Mouse (Mus musculus): ENCODE data around the gene Sspo. TPM values are rescaled to one million over a fixed set of nuclear protein-coding genes. Genes with fewer than 3 reads are reported as not detected.
A peak's percentile ranks its signal among the peaks of the same experiment; 100 is the strongest.

The Sspo gene
- polyA plus RNA-seq, 1 experiment from 2014 or later: 0.03 TPM

GRCm38 (mm10) chr6:48529871-48530440, 81.9 kb downstream of the Sspo start:
- ATAC-seq (ENCODE audit: insufficient read depth): no peak
- Histone ChIP-seq H3K27ac (replicated peaks) (no peak overlapping the region), H3K4me2 (no peak overlapping the region), H3K4me1 (replicated peaks) (no peaks in the 10 kb centered on the region), H3K4me3 (replicated peaks) (no peak overlapping the region), H3K27me3 (no peaks in the 10 kb centered on the region), H3K9ac (no peak overlapping the region), H3K9me3 (replicated peaks) (no peaks in the 10 kb centered on the region), H3K36me3 (replicated peaks) (no peaks in the 10 kb centered on the region)
- 57% methylated on average over 16 of the region's 16 CpGs for WGBS (ENCODE audit: insufficient replicate concordance)

- no peak for ATAC-seq (ENCODE audit: insufficient read depth)
- H3K4me1 ChIP-seq (replicated peaks): no peaks in the 10 kb centered on the region
- 59% methylated on average over 2 of the region's 2 CpGs for WGBS (ENCODE audit: insufficient replicate concordance)
Observed at GRCm38 (mm10) chr6:48530862-48531261, 82.8 kb downstream of the Sspo start.

GRCm38 (mm10) chr6:48533475-48533874, 85.4 kb downstream of the Sspo start:
- no peak overlapping the region for H3K4me2 ChIP-seq
- H3K27ac ChIP-seq (replicated peaks): no peak overlapping the region
- H3K4me3 ChIP-seq (replicated peaks): no peak overlapping the region
- ATAC-seq (ENCODE audit: insufficient read depth): no peak
- H3K9me3 ChIP-seq (replicated peaks): no peaks in the 10 kb centered on the region
- no peak overlapping the region for H3K9ac ChIP-seq
- WGBS (ENCODE audit: insufficient replicate concordance): 54% methylated on average over 2 of the region's 2 CpGs
- no peaks in the 10 kb centered on the region for H3K36me3 ChIP-seq (replicated peaks)
- 0 out of 2 replicates have a peak, but pooled peaks cover 4% of the 10 kb centered on the region for H3K4me1 ChIP-seq (replicated peaks)
- H3K27me3 ChIP-seq: 0 out of 2 replicates have a peak, but pooled peaks cover 6% of the 10 kb centered on the region

More at GRCm38 (mm10) chr6:48530862-48531261, 82.8 kb downstream of the Sspo start:
- Histone ChIP-seq H3K27ac (replicated peaks) (no peak overlapping the region), H3K9ac (no peak overlapping the region), H3K9me3 (replicated peaks) (no peaks in the 10 kb centered on the region), H3K4me3 (replicated peaks) (no peak overlapping the region), H3K36me3 (replicated peaks) (no peaks in the 10 kb centered on the region), H3K27me3 (no peaks in the 10 kb centered on the region), H3K4me2 (no peak overlapping the region)

- Histone ChIP-seq H3K27me3 (0 out of 2 replicates have a peak, but pooled peaks cover 6% of the 10 kb centered on the region), H3K36me3 (replicated peaks) (no peaks in the 10 kb centered on the region), H3K9ac (no peak overlapping the region), H3K4me1 (replicated peaks) (0 out of 2 replicates have a peak, but pooled peaks cover 4% of the 10 kb centered on the region), H3K27ac (replicated peaks) (no peak overlapping the region), H3K4me2 (no peak overlapping the region), H3K4me3 (replicated peaks) (no peak overlapping the region), H3K9me3 (replicated peaks) (no peaks in the 10 kb centered on the region)
- WGBS (ENCODE audit: insufficient replicate concordance): 72% methylated on average over 8 of the region's 8 CpGs
- no peak for ATAC-seq (ENCODE audit: insufficient read depth)
Observed at GRCm38 (mm10) chr6:48534913-48535312, 86.9 kb downstream of the Sspo start.

- no peak for ATAC-seq (ENCODE audit: insufficient read depth)
- no peak overlapping the region for H3K4me3 ChIP-seq (replicated peaks)
- no peak overlapping the region for H3K27ac ChIP-seq (replicated peaks)
- no peak overlapping the region for H3K4me2 ChIP-seq
- 28% methylated on average over 4 of the region's 4 CpGs for WGBS (ENCODE audit: insufficient replicate concordance)
- H3K9ac ChIP-seq: no peak overlapping the region
- H3K4me1 ChIP-seq (replicated peaks): 0 out of 2 replicates have a peak, but pooled peaks cover 4% of the 10 kb centered on the region
- 0 out of 2 replicates have a peak, but pooled peaks cover 6% of the 10 kb centered on the region for H3K27me3 ChIP-seq
- H3K36me3 ChIP-seq (replicated peaks): no peaks in the 10 kb centered on the region
- H3K9me3 ChIP-seq (replicated peaks): no peaks in the 10 kb centered on the region
Observed at GRCm38 (mm10) chr6:48536091-48536490, 88.1 kb downstream of the Sspo start.

- H3K27me3 ChIP-seq: 0 out of 2 replicates have a peak, but pooled peaks cover 6% of the 10 kb centered on the region
- WGBS (ENCODE audit: insufficient replicate concordance): 16% methylated on average over 38 of the region's 38 CpGs
- H3K9ac ChIP-seq: no peak within 1 kb of the TSS
- no peaks in the 10 kb centered on the region for H3K9me3 ChIP-seq (replicated peaks)
- no peaks in the 10 kb centered on the region for H3K36me3 ChIP-seq (replicated peaks)
- no peak for ATAC-seq (ENCODE audit: insufficient read depth)
- H3K4me1 ChIP-seq (replicated peaks): 0 out of 2 replicates have a peak, but pooled peaks cover 4% of the 10 kb centered on the region
- H3K27ac ChIP-seq (replicated peaks): no peak within 1 kb of the TSS
- peak within 1 kb of the TSS; percentile 20; the same call in 1 of the 2 replicates for H3K4me3 ChIP-seq (replicated peaks)
- H3K4me2 ChIP-seq: peak within 1 kb of the TSS; percentile 50
Observed at GRCm38 (mm10) chr6:48537105-48537954, 89.3 kb downstream of the Sspo start, which contains the start of gene Atp6v0e2. TSS of gene Atp6v0e2 (plus strand) at chr6:48537615.

- Histone ChIP-seq H3K4me3 (replicated peaks) (no peak overlapping the region), H3K27me3 (0 out of 2 replicates have a peak, but pooled peaks cover 6% of the 10 kb centered on the region), H3K36me3 (replicated peaks) (no peaks in the 10 kb centered on the region), H3K4me2 (no peak overlapping the region), H3K27ac (replicated peaks) (no peak overlapping the region), H3K9ac (no peak overlapping the region), H3K9me3 (replicated peaks) (no peaks in the 10 kb centered on the region), H3K4me1 (replicated peaks) (0 out of 2 replicates have a peak, but pooled peaks cover 4% of the 10 kb centered on the region)
- 52% methylated on average over 5 of the region's 5 CpGs for WGBS (ENCODE audit: insufficient replicate concordance)
- no peak for ATAC-seq (ENCODE audit: insufficient read depth)
Observed at GRCm38 (mm10) chr6:48538841-48539737, 91.1 kb downstream of the Sspo start.

GRCm38 (mm10) chr6:48539860-48540259, 91.8 kb downstream of the Sspo start:
- WGBS (ENCODE audit: insufficient replicate concordance): 60% methylated on average over 5 of the region's 5 CpGs
- no peak for ATAC-seq (ENCODE audit: insufficient read depth)
- Histone ChIP-seq H3K4me3 (replicated peaks) (no peak overlapping the region), H3K27ac (replicated peaks) (no peak overlapping the region), H3K27me3 (0 out of 2 replicates have a peak, but pooled peaks cover 6% of the 10 kb centered on the region), H3K9ac (no peak overlapping the region), H3K4me2 (no peak overlapping the region), H3K36me3 (replicated peaks) (no peaks in the 10 kb centered on the region), H3K4me1 (replicated peaks) (0 out of 2 replicates have a peak, but pooled peaks cover 4% of the 10 kb centered on the region), H3K9me3 (replicated peaks) (no peaks in the 10 kb centered on the region)

- H3K27ac ChIP-seq (replicated peaks): no peak overlapping the region
- 0 out of 2 replicates have a peak, but pooled peaks cover 6% of the 10 kb centered on the region for H3K27me3 ChIP-seq
- no peak for ATAC-seq (ENCODE audit: insufficient read depth)
- no peak overlapping the region for H3K9ac ChIP-seq
- 0 out of 2 replicates have a peak, but pooled peaks cover 4% of the 10 kb centered on the region for H3K4me1 ChIP-seq (replicated peaks)
- no peaks in the 10 kb centered on the region for H3K36me3 ChIP-seq (replicated peaks)
- WGBS (ENCODE audit: insufficient replicate concordance): 59% methylated on average over 3 of the region's 3 CpGs
- H3K9me3 ChIP-seq (replicated peaks): no peaks in the 10 kb centered on the region
- H3K4me3 ChIP-seq (replicated peaks): no peak overlapping the region
- no peak overlapping the region for H3K4me2 ChIP-seq
Observed at GRCm38 (mm10) chr6:48540721-48541120, 92.7 kb downstream of the Sspo start.

- Histone ChIP-seq H3K4me3 (replicated peaks) (no peak overlapping the region), H3K9ac (no peak overlapping the region), H3K4me1 (replicated peaks) (0 out of 2 replicates have a peak, but pooled peaks cover 4% of the 10 kb centered on the region), H3K36me3 (replicated peaks) (no peaks in the 10 kb centered on the region), H3K27ac (replicated peaks) (no peak overlapping the region), H3K9me3 (replicated peaks) (no peaks in the 10 kb centered on the region), H3K4me2 (no peak overlapping the region), H3K27me3 (0 out of 2 replicates have a peak, but pooled peaks cover 6% of the 10 kb centered on the region)
- no peak for ATAC-seq (ENCODE audit: insufficient read depth)
- WGBS (ENCODE audit: insufficient replicate concordance): 23% methylated on average over 7 of the region's 7 CpGs
Observed at GRCm38 (mm10) chr6:48541560-48542450, 93.8 kb downstream of the Sspo start.
